Mouse (Mus musculus) thymus, postnatal 25 days (tissue): Measurements from ENCODE around the gene Xntrpc.
A peak's percentile ranks its signal among the peaks of the same experiment; 100 is the strongest.
"Not testable (repeated sequence)": the region's sequence is repeated elsewhere in the genome, so short reads cannot be mapped to it uniquely, and the experiment has no call there.

Experiments
- DNase-seq: peaks from one replicate; pipeline ENCODE4 v3.0.0; 2022

Xntrpc gene

GRCm38 (mm10) chr7:102065046-102065891 is at the start of gene Xntrpc, which contains the start of the genes Rnf121 and Xndc1:
Xntrpc (plus strand) TSS chr7:102065713.
Rnf121 (minus strand) TSS chr7:102065469.
Xndc1 (plus strand) TSS chr7:102065511.
- DNase-seq = peak; percentile 91

GRCm38 (mm10) chr7:102016936-102017335 is 48.6 kb upstream of the Xntrpc start:
- DNase-seq = no peak

- no peak for DNase-seq
Observed at GRCm38 (mm10) chr7:102017452-102017851, 48.1 kb upstream of the Xntrpc start.

- DNase-seq = no peak
Observed at GRCm38 (mm10) chr7:102018034-102018433, 47.5 kb upstream of the Xntrpc start.

GRCm38 (mm10) chr7:102018590-102018989 is 46.9 kb upstream of the Xntrpc start, which contains the start of gene Il18bp:
Il18bp (minus strand) TSS chr7:102018690.
- DNase-seq = no peak

- DNase-seq = no peak
Observed at GRCm38 (mm10) chr7:102019362-102019761, 46.2 kb upstream of the Xntrpc start.

- DNase-seq = not testable (repeated sequence)
Observed at GRCm38 (mm10) chr7:102020934-102021333, 44.6 kb upstream of the Xntrpc start.

- DNase-seq = no peak
Observed at GRCm38 (mm10) chr7:102023821-102024220, 41.7 kb upstream of the Xntrpc start.

- no peak for DNase-seq
Observed at GRCm38 (mm10) chr7:102025187-102026119, 40.1 kb upstream of the Xntrpc start.

- no peak for DNase-seq
Observed at GRCm38 (mm10) chr7:102034904-102035303, 30.6 kb upstream of the Xntrpc start.

- no peak for DNase-seq
Observed at GRCm38 (mm10) chr7:102035534-102035933, 30.0 kb upstream of the Xntrpc start.

- DNase-seq = no peak
Observed at GRCm38 (mm10) chr7:102037318-102037717, 28.2 kb upstream of the Xntrpc start.

- DNase-seq = no peak
Observed at GRCm38 (mm10) chr7:102042314-102042713, 23.2 kb upstream of the Xntrpc start.

- not testable (repeated sequence) for DNase-seq
Observed at GRCm38 (mm10) chr7:102048524-102048923, 17.0 kb upstream of the Xntrpc start.

GRCm38 (mm10) chr7:102061353-102061752 is 4.2 kb upstream of the Xntrpc start:
- no peak for DNase-seq

GRCm38 (mm10) chr7:102062203-102062602 is 3.3 kb upstream of the Xntrpc start:
- no peak for DNase-seq

- DNase-seq = no peak
Observed at GRCm38 (mm10) chr7:102063891-102064290, 1.6 kb upstream of the Xntrpc start.

GRCm38 (mm10) chr7:102064655-102065045 is 863 bp upstream of the Xntrpc start:
- DNase-seq = no peak

- DNase-seq = no peak
Observed at GRCm38 (mm10) chr7:102066363-102066762, 850 bp downstream of the Xntrpc start.

GRCm38 (mm10) chr7:102076714-102077296 is 11.3 kb downstream of the Xntrpc start:
- DNase-seq = peak; percentile 42

GRCm38 (mm10) chr7:102078517-102078916 is 13.0 kb downstream of the Xntrpc start:
- DNase-seq = peak; percentile 21

GRCm38 (mm10) chr7:102080311-102080710 is 14.8 kb downstream of the Xntrpc start:
- DNase-seq = no peak

GRCm38 (mm10) chr7:102081784-102082183 is 16.3 kb downstream of the Xntrpc start:
- DNase-seq = no peak
